Mouse (Mus musculus) intestine, postnatal 0 days (tissue): ENCODE measurements around the gene Rbp4. TPM values are rescaled to one million over a fixed set of nuclear protein-coding genes. Genes with fewer than 3 reads are reported as not detected.

Source experiments
- ATAC-seq: fragments of 200-750 bp; cut with Nextera tagmentation; 2 replicates; pipeline ENCODE4 v1.8.0; 2017; ENCODE audit warnings: mild to moderate bottlenecking, moderate TSS enrichment, moderate library complexity
- H3K27ac ChIP-seq: fragments of 300-500 bp; sonication (generic); 2 replicates; pipeline ENCODE4 v1.5.1; 2014; ENCODE audit warnings: mild to moderate bottlenecking, low read depth, low read length, moderate library complexity
- H3K27me3 ChIP-seq: fragments of 300-500 bp; sonication (generic); replicated peaks from 2 replicates; pipeline ENCODE4 v1.6.1; 2014; ENCODE audit warnings: low read length, mixed read lengths; ENCODE audit not compliant: control insufficient read depth, insufficient read depth
- H3K36me3 ChIP-seq: fragments of 300-500 bp; sonication (generic); 2 replicates; pipeline ENCODE4 v1.6.1; 2014; ENCODE audit warnings: mild to moderate bottlenecking, moderate library complexity; ENCODE audit not compliant: control insufficient read depth, insufficient read depth
- H3K4me1 ChIP-seq: fragments of 300-500 bp; sonication (generic); replicated peaks from 2 replicates; pipeline ENCODE4 v1.6.1; 2014; ENCODE audit warnings: antibody characterized with exemption, low read length, mixed read lengths; ENCODE audit not compliant: control insufficient read depth, insufficient read depth
- H3K4me2 ChIP-seq: fragments of 300-500 bp; sonication (generic); replicated peaks from 2 replicates; pipeline ENCODE4 v1.6.1; 2014; ENCODE audit warnings: low read depth, mild to moderate bottlenecking, moderate library complexity
- H3K4me3 ChIP-seq: fragments of 300-500 bp; sonication (generic); 2 replicates; pipeline ENCODE4 v1.5.1; 2014; ENCODE audit warnings: low read depth, low read length
- H3K9ac ChIP-seq: fragments of 300-500 bp; sonication (generic); 2 replicates; pipeline ENCODE4 v1.6.1; 2014; ENCODE audit warnings: mild to moderate bottlenecking, low read depth, low read length
- H3K9me3 ChIP-seq: fragments of 300-500 bp; sonication (generic); 2 replicates; pipeline ENCODE4 v1.6.1; 2016; ENCODE audit warnings: mixed run types; ENCODE audit not compliant: control insufficient read depth
- CTCF ChIP-seq: sonication (generic); IDR thresholded peaks from 2 replicates; pipeline ENCODE4 v1.5.1; 2016; ENCODE audit warnings: low read depth, mild to moderate bottlenecking, control low read depth, antibody characterized with exemption, moderate library complexity
- WGBS: fragments of 180-500 bp; shearing (Covaris S2); extraction: QIAGEN DNeasy Blood & Tissue Kit; methylation state at CpG from one replicate; pipeline ENCODE4 v1.1.7; 2014; 5-methylcytosine and 5-hydroxymethylcytosine counted together
- polyA plus RNA-seq: library from polyadenylated mRNA; unstranded; fragments of >200 nt; fragmentation: Nextera tagmentation; extraction: Ambion mirVana; gene quantifications from 2 replicates; pipeline ENCODE4 v1.2.1, GENCODE M21; 2015

Rbp4 gene
- polyA plus RNA-seq, 1 experiment from 2014 or later: 16.8 TPM

DNA sequence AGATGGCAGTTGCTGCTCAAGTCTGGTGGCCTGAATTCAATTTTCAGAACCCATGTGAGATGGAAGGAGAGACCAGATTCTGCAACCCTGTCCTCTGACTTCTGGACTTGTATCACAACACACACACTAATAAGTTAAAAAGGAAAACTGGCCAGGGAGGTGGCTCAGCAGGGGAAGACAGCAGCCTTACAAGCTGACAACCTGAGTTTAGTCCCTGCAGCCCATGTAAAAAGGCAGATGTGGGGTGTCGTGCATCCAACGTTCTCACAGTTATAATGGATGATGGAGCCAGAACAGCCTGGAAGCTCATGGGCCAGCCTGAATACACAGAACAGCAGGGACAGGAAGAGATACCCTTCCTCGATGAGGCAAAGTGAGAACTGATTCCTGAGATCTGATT is 43.7 kb downstream of the Rbp4 start:
- H3K9ac ChIP-seq: no peak overlapping the region
- no peaks in the 10 kb centered on the region for H3K9me3 ChIP-seq
- H3K4me2 ChIP-seq: no peak overlapping the region
- no peaks in the 10 kb centered on the region for H3K36me3 ChIP-seq
- 78% methylated on average over 3 of the region's 3 CpGs for WGBS
- H3K4me3 ChIP-seq: no peak overlapping the region
- TF ChIP-seq CTCF: no peak
- H3K27ac ChIP-seq: no peak overlapping the region
- no peak for ATAC-seq
- no peaks in the 10 kb centered on the region for H3K4me1 ChIP-seq
- H3K27me3 ChIP-seq: no peaks in the 10 kb centered on the region

DNA sequence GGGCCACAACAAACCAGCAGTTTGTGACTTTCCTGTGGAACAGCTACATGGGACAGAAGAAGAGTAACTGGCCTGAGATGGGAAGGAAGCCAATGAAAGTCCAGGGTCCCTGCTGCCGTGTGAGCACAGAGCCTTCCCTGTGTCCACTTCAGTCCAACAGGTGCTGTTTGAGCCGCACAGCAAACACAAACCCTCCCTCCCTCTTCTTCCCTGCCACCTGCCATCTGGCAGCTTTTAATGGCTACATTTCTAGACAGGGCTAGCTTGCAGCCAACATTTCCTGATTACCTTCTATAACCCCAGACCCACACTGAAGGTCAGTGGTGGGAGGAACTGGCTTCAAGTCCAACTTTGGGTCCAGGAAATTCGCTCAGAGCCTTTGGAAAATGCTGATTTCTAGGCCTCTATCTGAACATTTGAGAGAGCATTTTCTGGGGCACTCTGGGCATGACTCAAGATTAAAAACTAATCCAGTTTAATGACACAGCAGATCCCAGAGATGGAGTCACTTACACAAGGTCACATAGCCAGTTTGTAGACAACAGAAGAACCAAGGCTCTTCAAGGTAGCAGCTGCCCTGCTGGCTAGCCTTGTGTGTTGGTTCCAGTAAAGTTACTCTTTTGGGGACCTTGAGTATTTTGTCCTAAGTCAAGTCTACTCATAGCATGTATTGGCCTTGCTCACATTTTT is 47.1 kb downstream of the Rbp4 start:
- peak; percentile 57; the same call in 1 of the 2 replicates for ATAC-seq
- Histone ChIP-seq H3K27ac (no peak overlapping the region), H3K4me3 (no peak overlapping the region), H3K4me1 (no peaks in the 10 kb centered on the region), H3K36me3 (peaks cover 5% of the 10 kb centered on the region), H3K4me2 (no peak overlapping the region), H3K9ac (no peak overlapping the region), H3K27me3 (no peaks in the 10 kb centered on the region), H3K9me3 (no peaks in the 10 kb centered on the region)
- TF ChIP-seq CTCF: no peak
- WGBS: 50% methylated on average over 3 of the region's 3 CpGs

DNA sequence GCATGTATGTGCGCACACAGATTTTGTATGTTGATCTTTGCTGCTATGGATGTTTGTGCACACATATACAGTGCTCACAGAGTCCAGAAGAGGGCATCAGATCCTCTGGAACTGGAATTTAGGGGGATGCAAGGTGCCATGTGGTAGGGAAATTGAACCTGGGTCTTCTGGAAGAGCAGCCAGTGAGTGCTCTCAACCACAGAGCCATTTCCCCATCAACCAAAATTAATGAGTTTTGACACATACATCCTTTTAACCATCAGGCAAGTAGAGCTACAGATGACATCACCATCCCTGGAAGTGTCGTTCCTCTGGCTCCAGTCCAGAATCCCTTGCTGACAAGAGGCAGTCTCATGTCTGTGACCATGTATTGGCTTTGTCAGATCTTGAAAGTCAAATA is 48.8 kb downstream of the Rbp4 start:
- WGBS: 68% methylated on average over 2 of the region's 2 CpGs
- peaks cover 19% of the 10 kb centered on the region for H3K36me3 ChIP-seq
- no peak overlapping the region for H3K27ac ChIP-seq
- no peaks in the 10 kb centered on the region for H3K4me1 ChIP-seq
- peak; percentile 60 for TF ChIP-seq CTCF
- H3K4me3 ChIP-seq: no peak overlapping the region
- no peak for ATAC-seq
- H3K4me2 ChIP-seq: no peak overlapping the region
- no peaks in the 10 kb centered on the region for H3K27me3 ChIP-seq
- H3K9ac ChIP-seq: no peak overlapping the region
- no peaks in the 10 kb centered on the region for H3K9me3 ChIP-seq

DNA sequence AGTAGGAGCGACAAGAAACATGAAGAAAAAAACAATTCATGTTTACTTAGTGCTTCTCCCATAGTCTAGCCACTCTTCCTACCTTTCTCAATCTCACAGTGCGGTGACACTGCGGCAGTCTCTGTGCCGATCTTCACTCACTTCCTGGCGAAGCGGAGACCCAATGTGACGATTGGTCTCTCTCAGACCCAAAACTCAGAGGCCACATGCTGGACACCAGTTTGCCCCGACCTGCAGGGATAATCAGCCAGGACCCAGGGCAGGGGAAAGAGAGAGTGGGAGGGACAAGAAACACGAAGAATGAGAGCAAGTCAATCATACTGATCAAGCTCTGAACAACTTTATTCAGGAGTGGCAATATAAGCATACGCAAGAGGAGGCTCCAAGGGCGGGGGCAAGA is 50.0 kb downstream of the Rbp4 start:
- Histone ChIP-seq H3K4me3 (no peak overlapping the region), H3K9ac (no peak overlapping the region), H3K9me3 (no peaks in the 10 kb centered on the region), H3K27ac (no peak overlapping the region), H3K36me3 (peaks cover 30% of the 10 kb centered on the region), H3K4me1 (no peaks in the 10 kb centered on the region), H3K4me2 (no peak overlapping the region), H3K27me3 (no peaks in the 10 kb centered on the region)
- no peak for TF ChIP-seq CTCF
- 79% methylated on average over 11 of the region's 11 CpGs for WGBS
- ATAC-seq: no peak

DNA sequence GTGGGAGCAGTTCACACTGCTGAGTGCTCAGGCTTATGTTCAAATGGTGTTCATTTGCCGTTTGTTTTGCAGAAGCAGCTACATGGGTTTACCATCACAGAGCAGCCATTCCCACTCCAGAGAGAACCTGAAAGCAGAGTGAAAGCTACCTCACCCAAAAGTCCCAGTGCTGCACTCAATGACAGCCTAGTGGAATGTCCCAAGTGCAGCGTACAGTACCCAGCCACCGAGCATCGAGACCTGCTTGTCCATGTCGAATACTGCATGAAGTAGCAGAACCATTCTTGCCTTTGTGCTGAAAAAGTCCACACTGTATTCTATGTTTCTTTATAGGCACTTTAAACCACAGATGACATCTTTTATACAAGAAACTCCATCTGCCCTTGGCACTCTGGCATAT is 51.9 kb downstream of the Rbp4 start:
- Histone ChIP-seq H3K27me3 (no peaks in the 10 kb centered on the region), H3K9me3 (no peaks in the 10 kb centered on the region), H3K4me2 (no peak overlapping the region), H3K4me3 (no peak overlapping the region), H3K4me1 (no peaks in the 10 kb centered on the region), H3K27ac (no peak overlapping the region), H3K36me3 (peaks cover 36% of the 10 kb centered on the region), H3K9ac (no peak overlapping the region)
- no peak for ATAC-seq
- 90% methylated on average over 5 of the region's 5 CpGs for WGBS
- no peak for TF ChIP-seq CTCF

Other genes with a start within 250 kb of the Rbp4 start
- gene Myof, start 81.7 kb downstream of the Rbp4 start, polyA plus RNA-seq: 5.9 and 6.6 TPM in 2 replicates
- 7.1 and 8.2 TPM in 2 replicates for gene Cep55, start 70.3 kb downstream of the Rbp4 start, polyA plus RNA-seq
- 4.7 and 5.3 TPM in 2 replicates for gene Ffar4, start 28.2 kb downstream of the Rbp4 start, polyA plus RNA-seq
- 0.25 and 0.60 TPM in 2 replicates for gene Pde6c, start 7.5 kb upstream of the Rbp4 start, polyA plus RNA-seq
- 18.1 and 19.0 TPM in 2 replicates for gene Fra10ac1, start 98.9 kb upstream of the Rbp4 start, polyA plus RNA-seq
- 0.76 and 0.91 TPM in 2 replicates for gene Lgi1, start 139.3 kb upstream of the Rbp4 start, polyA plus RNA-seq